Comparison of ENCODE assay signal across 18 mouse cellular contexts in genomic region chr13:101465748-101466127, GRCm38 (mm10).
DNase-seq lines count a peak whose midpoint lies in the region; ATAC-seq and TF ChIP-seq lines count a peak whose summit lies in the region.
"Had no signal": no experiment of that assay in that cellular context is flagged by ENCODE, and none has a peak within 500 bp of the region (broad histone marks: within the 10 kb centered on the region; RNA-seq: fewer than 3 reads in every experiment).

No protein-coding gene starts in this region.

- no peak for TF ChIP-seq CTCF in lung, embryonic 14.5 days (IDR thresholded peaks at IDR 0.05; ENCODE audit: low read depth)
- TF ChIP-seq CTCF in intestine, postnatal 0 days (IDR thresholded peaks at IDR 0.05; ENCODE audit: low read depth), result no peak

- DNase-seq in kidney, postnatal 4 days, result no peak
- no peak for DNase-seq in kidney, adult 18-20 months
- DNase-seq in lung, embryonic 14.5 days, result peak; percentile 8
- DNase-seq in lung, postnatal 14 days, result no peak
- no peak for DNase-seq in B cell, adult 2 months
- DNase-seq: cerebellum, adult 11 months; cerebellum, adult 18-20 months; cerebellum, adult 8-10 months; cerebellum, adult 9-11 months; cerebellum, postnatal 14 days; cerebellum, postnatal 36 days had no signal

- ATAC-seq in kidney, embryonic 14.5 days (ENCODE audit: low FRiP score, low TSS enrichment), result no peak
- ATAC-seq in kidney, embryonic 16.5 days (ENCODE audit: low FRiP score, low TSS enrichment), result no peak
- no peak for ATAC-seq in lung, embryonic 14.5 days (ENCODE audit: insufficient read depth)
- peak; percentile 8; the same call in 1 of the 2 replicates for ATAC-seq in intestine, postnatal 0 days
- ATAC-seq: forebrain, embryonic 13.5 days; forebrain, embryonic 15.5 days had no signal

- H3K36me3 ChIP-seq in kidney, embryonic 14.5 days (ENCODE audit: control insufficient read depth, insufficient read depth, low read length), result no peaks in the 10 kb centered on the region
- H3K36me3 ChIP-seq in kidney, embryonic 16.5 days (ENCODE audit: insufficient read depth, low read length), result no peaks in the 10 kb centered on the region
- no peaks in the 10 kb centered on the region for H3K36me3 ChIP-seq in lung, embryonic 14.5 days (ENCODE audit: insufficient read depth)
- H3K36me3 ChIP-seq in intestine, postnatal 0 days (ENCODE audit: control insufficient read depth, insufficient read depth), result no peaks in the 10 kb centered on the region
- H3K36me3 ChIP-seq: embryonic facial prominence, embryonic 10.5 days; embryonic facial prominence, embryonic 12.5 days; forebrain, embryonic 15.5 days had no signal

- H3K27ac ChIP-seq in kidney, embryonic 14.5 days (ENCODE audit: low read depth, low read length), result peak overlapping the region; percentile 20; the same call in 1 of the 2 replicates
- peak overlapping the region; percentile 31; the same call in 1 of the 2 replicates for H3K27ac ChIP-seq in kidney, embryonic 16.5 days (ENCODE audit: low read length)
- H3K27ac ChIP-seq in lung, embryonic 14.5 days (ENCODE audit: low read depth), result no peak overlapping the region
- no peak overlapping the region for H3K27ac ChIP-seq in intestine, postnatal 0 days (ENCODE audit: low read depth, low read length)
- H3K27ac ChIP-seq: embryonic facial prominence, embryonic 10.5 days; embryonic facial prominence, embryonic 12.5 days; forebrain, embryonic 13.5 days; forebrain, embryonic 15.5 days had no signal

- H3K4me1 ChIP-seq in kidney, embryonic 14.5 days (ENCODE audit: control insufficient read depth, insufficient read depth, low read length), result peaks cover 15% of the 10 kb centered on the region
- peaks cover 8% of the 10 kb centered on the region for H3K4me1 ChIP-seq in kidney, embryonic 16.5 days (ENCODE audit: insufficient read depth, low read length)
- H3K4me1 ChIP-seq in lung, embryonic 14.5 days (ENCODE audit: insufficient read depth), result no peaks in the 10 kb centered on the region
- H3K4me1 ChIP-seq in intestine, postnatal 0 days (replicated peaks; ENCODE audit: control insufficient read depth, insufficient read depth, low read length), result no peaks in the 10 kb centered on the region
- H3K4me1 ChIP-seq: embryonic facial prominence, embryonic 10.5 days; embryonic facial prominence, embryonic 12.5 days had no signal

- no peaks in the 10 kb centered on the region for H3K9me3 ChIP-seq in kidney, embryonic 14.5 days (ENCODE audit: control insufficient read depth, low read length)
- no peaks in the 10 kb centered on the region for H3K9me3 ChIP-seq in kidney, embryonic 16.5 days (ENCODE audit: low read length)
- H3K9me3 ChIP-seq in lung, embryonic 14.5 days (ENCODE audit: low read depth, low read length), result no peaks in the 10 kb centered on the region
- H3K9me3 ChIP-seq in intestine, postnatal 0 days (ENCODE audit: control insufficient read depth), result no peaks in the 10 kb centered on the region
- H3K9me3 ChIP-seq: embryonic facial prominence, embryonic 10.5 days; embryonic facial prominence, embryonic 12.5 days; forebrain, embryonic 13.5 days; forebrain, embryonic 15.5 days had no signal

- no peak overlapping the region for H3K4me3 ChIP-seq in kidney, embryonic 14.5 days (ENCODE audit: low read length)
- no peak overlapping the region for H3K4me3 ChIP-seq in kidney, embryonic 16.5 days (ENCODE audit: low read length)
- no peak overlapping the region for H3K4me3 ChIP-seq in lung, embryonic 14.5 days (ENCODE audit: low read depth, low read length)
- no peak overlapping the region for H3K4me3 ChIP-seq in intestine, postnatal 0 days (ENCODE audit: low read depth, low read length)
- H3K4me3 ChIP-seq: embryonic facial prominence, embryonic 10.5 days; embryonic facial prominence, embryonic 12.5 days; forebrain, embryonic 13.5 days; forebrain, embryonic 15.5 days had no signal

- H3K9ac ChIP-seq in kidney, embryonic 14.5 days (ENCODE audit: low read depth, low read length), result no peak overlapping the region
- H3K9ac ChIP-seq in kidney, embryonic 16.5 days (replicated peaks; ENCODE audit: low read length), result no peak overlapping the region
- H3K9ac ChIP-seq in lung, embryonic 14.5 days, result no peak overlapping the region
- no peak overlapping the region for H3K9ac ChIP-seq in intestine, postnatal 0 days (ENCODE audit: low read depth, low read length)
- H3K9ac ChIP-seq: embryonic facial prominence, embryonic 12.5 days; forebrain, embryonic 13.5 days; forebrain, embryonic 15.5 days had no signal

- H3K27me3 ChIP-seq in kidney, embryonic 14.5 days (ENCODE audit: control insufficient read depth, insufficient read depth, low read length), result no peaks in the 10 kb centered on the region
- H3K27me3 ChIP-seq in kidney, embryonic 16.5 days (ENCODE audit: insufficient read depth, low read length), result no peaks in the 10 kb centered on the region
- H3K27me3 ChIP-seq in lung, embryonic 14.5 days (ENCODE audit: insufficient read depth, low read length), result no peaks in the 10 kb centered on the region
- no peaks in the 10 kb centered on the region for H3K27me3 ChIP-seq in intestine, postnatal 0 days (replicated peaks; ENCODE audit: control insufficient read depth, insufficient read depth, low read length)
- H3K27me3 ChIP-seq: embryonic facial prominence, embryonic 12.5 days; forebrain, embryonic 13.5 days; forebrain, embryonic 15.5 days had no signal

- WGBS in kidney, embryonic 14.5 days, result 55% methylated on average over 3 of the region's 3 CpGs
- WGBS in kidney, embryonic 16.5 days, result 62% methylated on average over 3 of the region's 3 CpGs
- WGBS in lung, embryonic 14.5 days, result 55% methylated on average over 3 of the region's 3 CpGs
- WGBS in intestine, postnatal 0 days, result 48% methylated on average over 3 of the region's 3 CpGs

- no peak overlapping the region for H3K4me2 ChIP-seq in kidney, embryonic 14.5 days (replicated peaks; ENCODE audit: low read depth, low read length)
- no peak overlapping the region for H3K4me2 ChIP-seq in kidney, embryonic 16.5 days (replicated peaks; ENCODE audit: low read depth, low read length)
- H3K4me2 ChIP-seq in lung, embryonic 14.5 days, result no peak overlapping the region
- no peak overlapping the region for H3K4me2 ChIP-seq in intestine, postnatal 0 days (replicated peaks; ENCODE audit: low read depth)
- H3K4me2 ChIP-seq: embryonic facial prominence, embryonic 12.5 days; forebrain, embryonic 13.5 days; forebrain, embryonic 15.5 days had no signal

Comparison
In these comparisons a context has a peak if more than half of its experiments do, and no peak if none do; other contexts are left out.
1. H3K27ac ChIP-seq: peak in kidney, embryonic 14.5 days (single experiment) and kidney, embryonic 16.5 days (single experiment); none in lung, embryonic 14.5 days (single experiment) and intestine, postnatal 0 days (single experiment).